Mouse (Mus musculus) neural tube, embryonic 10.5 days (tissue): Measurements from ENCODE around the gene BC017158.
"Not testable (repeated sequence)": the region's sequence is repeated elsewhere in the genome, so short reads cannot be mapped to it uniquely, and the experiment has no call there.

ENCODE experiments used
- DNase-seq: peaks from one replicate; pipeline ENCODE4 v3.0.0-alpha.2; 2017; ENCODE audit warnings: low spot score; ENCODE audit errors: extremely low spot score

The BC017158 gene

DNA sequence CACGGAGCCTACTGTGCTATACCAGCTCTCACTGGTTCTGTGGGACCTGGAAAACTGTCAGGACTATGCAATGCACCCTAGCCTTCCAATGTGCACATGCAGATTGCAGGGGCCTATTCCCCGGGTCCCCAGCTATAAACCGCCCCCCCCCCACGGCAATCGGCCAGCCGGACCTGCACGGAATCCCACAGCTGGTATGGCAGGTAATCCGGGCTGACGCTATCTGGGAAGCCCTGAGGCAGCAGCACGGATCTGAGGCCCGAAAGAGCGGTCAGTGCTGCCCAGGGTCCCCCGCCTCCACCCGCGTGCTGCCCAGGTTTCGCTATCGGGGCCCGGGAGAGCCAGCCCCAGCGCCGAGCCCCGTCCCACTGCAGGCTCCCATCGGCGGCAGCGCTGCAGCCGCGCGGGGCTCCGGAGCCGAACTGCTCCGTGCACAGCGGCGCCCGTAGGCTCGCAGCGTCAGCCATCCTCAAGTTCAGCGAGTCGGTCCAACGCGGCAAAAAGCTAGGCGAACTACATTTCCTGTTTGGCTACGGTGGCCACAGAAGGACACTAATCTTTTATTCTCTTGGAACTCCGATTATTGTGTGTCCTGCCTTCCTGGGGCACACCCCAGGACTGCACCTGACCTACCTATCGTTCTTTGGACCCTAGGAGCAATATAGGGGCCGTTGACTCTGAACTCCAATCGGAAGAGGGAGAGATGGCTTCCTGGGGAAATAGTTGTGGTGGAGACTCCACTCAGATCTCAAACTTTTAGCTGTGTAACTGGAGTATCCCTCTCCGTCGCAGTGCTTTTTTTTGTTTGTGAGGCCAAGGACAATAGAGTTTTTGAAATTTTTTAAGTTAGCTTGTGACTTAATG, at the start of gene BC017158:
BC017158 (minus strand) TSS at position 554 of the 864 bp plus-strand sequence.
- DNase-seq: peak; percentile 72

DNA sequence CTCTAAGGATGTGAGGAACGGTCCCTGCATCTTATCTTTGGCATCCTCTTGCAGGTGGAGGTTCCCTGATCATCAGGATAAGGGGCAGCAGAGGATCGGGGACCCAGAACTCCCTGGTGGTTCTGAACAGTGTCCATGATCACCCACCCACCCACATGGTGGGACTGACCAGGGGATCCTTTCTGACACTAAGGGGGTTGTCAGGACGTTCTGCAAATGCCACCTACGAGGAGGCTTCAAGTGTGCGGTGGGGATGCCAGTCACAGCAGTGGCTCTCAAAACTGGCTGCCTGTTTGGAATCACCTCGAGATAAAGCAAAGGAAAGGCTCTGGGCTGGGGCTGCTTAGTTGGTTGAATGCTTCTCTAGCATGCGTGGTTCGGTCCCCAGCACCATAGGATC, 49.0 kb upstream of the BC017158 start:
- DNase-seq: no peak

DNA sequence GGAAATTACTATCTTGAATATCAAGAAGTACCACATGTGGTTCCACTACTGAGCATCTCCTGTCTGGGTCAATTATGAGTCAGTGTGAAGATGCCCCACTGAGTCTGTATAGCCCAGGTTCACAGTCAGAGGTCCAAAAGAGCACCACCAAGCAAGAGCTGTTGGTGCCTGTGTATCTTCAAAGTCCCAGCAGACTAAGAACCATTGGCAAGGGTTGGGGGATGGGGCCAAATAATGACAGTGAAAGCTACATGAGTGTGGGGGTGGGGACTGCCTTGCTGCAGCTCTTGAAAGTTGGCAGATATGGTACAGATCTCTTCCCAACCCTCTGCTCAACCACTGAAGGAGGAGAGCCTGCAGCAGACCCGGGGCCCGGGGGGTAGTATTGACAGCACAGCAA, 48.6 kb upstream of the BC017158 start:
- no peak for DNase-seq

DNA sequence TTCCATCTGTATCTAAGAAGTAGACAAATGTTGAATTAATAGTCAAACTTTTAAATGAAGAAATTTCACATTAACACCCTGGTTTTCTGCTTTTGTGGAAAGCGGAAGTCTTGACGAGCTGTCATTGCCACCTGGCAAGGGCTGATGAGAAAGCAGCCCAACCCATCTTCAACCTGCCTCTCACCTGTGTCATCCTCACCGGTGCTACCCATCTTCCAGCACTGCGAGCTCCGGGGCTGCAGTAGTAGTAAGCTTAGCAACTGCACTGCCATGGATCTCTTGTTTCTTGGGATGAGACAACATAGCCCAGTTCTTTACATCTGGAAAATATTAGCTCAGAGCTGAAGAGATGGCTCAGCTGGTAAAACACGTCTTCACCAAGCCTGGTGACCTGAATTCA, 47.7 kb upstream of the BC017158 start:
- no peak for DNase-seq

DNA sequence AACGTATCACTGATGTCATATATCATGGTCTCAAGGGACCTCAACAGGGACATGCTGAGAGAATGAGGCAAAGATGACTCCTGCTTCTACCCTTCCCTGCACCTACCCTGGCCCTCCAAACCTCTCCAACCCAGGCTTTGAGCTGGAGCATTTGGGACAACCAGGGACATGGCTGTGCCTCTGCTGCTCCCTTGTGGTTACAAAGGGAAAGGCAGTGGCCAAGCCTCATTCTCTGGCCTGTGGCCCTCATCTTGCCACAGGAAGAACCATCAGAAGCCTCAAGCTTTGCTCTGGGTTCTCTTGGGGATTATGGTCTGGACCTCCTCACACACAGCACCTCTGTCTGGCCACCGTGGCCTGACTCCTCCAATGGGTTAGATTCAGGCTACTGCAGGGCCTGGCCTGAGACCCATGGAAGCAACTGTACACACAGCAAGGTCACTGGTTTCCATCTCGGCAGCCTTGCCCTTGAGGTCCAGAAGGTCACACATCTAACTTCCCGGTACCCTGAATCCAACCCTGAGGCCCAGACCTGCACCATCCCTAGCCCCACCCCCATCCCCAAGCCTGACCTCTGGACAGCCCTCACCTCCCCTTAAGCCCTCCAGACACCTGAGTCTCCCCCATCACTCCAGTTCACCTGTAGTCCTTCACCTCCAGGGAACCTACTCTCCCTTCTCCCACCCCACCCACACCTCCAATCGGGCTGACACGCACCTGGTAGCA, 47.1 kb upstream of the BC017158 start:
- peak; percentile 78 for DNase-seq

DNA sequence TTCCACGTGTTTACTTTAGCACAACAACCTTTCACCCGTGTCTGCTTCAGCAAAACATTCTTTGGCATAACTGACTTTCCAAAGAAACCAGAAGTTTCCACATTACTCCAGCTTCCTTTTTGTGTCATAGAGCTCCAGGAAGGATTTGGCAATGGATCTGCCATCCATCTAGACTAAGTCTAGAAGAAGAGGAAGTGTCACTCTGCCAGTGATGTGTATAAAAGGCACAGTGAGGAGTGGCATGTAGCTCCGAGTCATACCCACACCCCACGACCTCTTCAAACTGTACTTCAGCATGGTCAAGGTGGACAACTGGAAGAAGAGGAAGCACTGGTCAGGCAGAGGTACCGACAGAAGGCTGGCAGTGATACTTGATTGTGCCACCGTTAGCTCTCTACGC, 46.5 kb upstream of the BC017158 start:
- no peak for DNase-seq

DNA sequence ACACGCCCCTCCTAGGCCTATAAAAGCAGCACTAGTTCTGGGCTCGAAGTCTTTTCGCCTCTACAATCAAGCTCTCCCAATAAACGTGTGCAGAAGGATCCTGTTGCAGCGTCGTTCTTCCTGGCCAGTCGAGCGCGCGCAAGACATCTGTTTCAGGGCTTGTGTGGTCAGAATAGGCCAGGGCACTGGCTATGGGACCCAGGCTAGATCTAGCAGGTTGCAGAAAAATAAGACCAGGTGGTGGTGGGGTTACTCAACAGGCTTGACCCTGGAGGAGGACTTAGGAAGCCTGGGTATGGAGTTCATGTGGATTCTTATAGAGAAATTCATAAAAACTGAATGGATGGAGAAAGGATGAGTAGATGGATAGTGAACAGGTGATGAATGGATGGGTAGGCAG, 44.7 kb upstream of the BC017158 start:
- not testable (repeated sequence) for DNase-seq

DNA sequence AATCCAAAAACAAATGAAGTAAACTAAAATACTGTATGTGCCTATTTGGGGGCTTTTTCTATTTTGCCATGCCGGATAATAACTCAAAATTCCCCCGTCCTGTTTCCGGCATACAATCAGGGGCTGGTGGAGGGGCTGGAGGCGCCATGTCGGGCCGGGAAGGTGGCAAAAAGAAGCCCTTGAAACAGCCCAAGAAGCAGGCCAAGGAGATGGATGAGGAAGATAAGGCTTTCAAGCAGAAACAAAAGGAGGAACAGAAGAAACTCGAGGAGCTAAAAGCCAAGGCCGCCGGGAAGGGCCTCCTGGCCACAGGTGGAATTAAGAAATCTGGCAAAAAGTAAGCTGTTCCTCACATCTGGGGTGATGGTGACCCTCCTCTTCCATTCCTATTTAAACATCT, 42.4 kb upstream of the BC017158 start:
- not testable (repeated sequence) for DNase-seq

DNA sequence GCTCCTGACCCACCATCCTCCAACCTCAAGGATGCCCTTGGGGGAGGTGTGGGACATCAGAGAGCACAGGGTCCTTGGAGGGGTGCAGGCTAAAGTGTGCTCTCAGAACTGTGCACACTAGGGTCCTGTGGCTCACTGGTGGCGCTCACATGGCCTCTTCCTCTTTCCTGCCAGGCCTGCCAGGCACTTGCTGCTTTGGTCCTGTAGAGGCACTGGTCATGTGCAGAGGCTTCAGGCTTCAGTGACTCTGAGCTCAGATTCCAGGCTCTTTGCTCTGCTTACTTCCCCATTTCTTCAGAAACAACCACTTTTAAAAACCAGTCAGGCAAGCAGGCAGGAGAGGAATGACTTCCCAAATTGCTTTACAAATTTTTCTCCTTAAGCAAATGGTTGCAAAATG, 34.9 kb upstream of the BC017158 start:
- DNase-seq: no peak

DNA sequence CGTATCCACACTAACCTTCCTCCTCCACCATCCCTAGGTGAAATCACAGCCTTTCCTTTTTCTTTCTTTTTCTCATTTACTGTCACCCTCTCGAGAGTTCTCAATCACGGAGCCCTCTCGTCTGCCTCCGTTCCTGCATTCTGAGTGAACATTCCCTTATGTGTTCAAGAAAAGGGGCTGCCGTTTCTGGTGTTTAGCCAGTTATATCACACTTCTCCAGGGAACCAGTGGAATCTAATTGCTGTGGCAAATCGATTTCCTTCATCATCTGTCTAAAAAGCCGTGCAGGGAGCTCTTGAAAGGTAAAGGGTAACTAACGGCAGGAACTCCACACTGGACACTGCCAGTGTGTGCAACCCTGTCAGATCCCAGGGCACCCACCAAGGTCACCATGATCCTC, 33.0 kb upstream of the BC017158 start:
- no peak for DNase-seq

DNA sequence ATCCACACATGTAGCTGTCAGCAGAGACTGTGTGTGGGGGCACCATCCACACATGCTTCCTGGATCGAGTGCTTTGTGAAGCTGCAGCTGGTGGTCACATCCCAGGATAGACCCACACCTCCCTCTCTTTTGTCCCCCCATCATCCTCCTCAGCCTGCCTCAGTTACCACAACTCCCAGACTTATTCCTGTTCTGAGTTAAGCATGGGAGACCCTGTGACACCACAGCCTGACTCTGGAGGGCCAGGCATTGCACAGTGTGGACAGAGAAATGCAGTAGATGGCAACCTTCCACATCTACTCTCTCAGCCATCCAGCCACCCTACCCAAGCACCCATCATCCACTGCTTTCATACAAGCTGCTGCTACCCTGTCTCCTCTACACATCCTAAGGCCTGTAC, 27.0 kb upstream of the BC017158 start:
- DNase-seq: no peak

DNA sequence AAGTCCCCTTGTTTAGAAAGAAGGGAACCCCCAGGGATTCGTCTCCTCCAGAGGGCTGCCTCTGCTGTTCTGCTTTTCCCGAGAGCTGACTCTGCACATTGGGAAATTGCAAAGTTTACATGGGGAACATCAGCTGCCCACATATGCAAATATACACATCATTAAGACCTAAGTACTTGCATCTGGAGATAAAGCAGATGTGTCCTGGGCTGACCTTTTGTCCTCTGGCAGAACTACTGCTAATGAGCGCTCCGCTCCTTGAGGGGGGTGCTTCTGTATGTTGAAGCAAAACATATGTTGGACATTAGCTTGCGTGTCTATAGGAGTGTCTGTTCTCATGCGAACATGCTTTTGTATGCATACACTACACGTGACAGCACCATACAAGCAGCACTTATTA, 23.3 kb upstream of the BC017158 start:
- DNase-seq: peak; percentile 12

DNA sequence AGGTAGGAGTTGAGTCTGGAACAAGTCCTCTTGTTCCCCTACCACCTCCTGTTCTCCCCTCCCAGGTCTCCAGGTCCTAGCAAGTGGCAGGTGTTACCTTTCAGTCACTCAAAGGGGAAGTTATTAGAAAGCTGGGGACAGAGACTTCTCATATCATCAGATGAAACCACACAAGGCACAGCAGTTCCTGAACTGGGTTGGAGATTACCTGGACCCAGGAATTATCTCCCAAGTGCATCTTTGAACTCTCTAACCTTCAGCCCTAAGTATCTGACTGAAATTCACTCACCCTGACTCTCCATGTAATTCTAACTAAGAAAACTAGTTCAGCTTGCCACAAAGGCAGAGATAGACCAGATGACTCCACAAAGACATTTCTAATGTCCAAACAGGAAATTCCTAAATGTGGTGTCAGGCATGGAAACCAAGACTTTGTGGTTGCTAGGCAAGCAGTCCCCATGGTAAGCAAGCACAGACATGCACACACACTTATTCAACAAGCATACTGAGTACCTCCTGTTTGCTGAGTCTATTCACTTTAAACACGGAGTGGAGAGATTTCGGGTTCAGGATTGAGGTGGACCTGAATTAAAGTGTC, 22.3 kb upstream of the BC017158 start:
- DNase-seq: no peak

DNA sequence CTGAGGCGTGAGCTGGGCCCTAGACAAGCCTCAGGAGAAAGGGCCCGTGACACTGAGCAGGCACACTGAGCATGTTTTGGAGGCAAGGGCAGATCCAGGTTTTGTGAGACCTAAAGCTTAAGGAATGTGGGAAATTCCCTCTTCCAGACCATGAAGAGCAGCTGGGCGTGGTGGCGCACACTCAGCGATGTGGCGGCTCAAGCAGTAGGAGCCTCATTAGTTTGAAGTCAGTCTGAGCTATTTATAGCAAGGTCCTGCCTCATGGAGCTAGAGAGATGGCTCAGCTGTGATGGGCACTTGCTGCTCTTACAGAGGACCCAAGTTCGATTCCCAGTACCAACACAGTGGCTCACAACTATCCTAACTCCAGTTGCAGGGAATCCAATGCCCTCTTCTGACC, 21.2 kb upstream of the BC017158 start:
- DNase-seq: no peak

DNA sequence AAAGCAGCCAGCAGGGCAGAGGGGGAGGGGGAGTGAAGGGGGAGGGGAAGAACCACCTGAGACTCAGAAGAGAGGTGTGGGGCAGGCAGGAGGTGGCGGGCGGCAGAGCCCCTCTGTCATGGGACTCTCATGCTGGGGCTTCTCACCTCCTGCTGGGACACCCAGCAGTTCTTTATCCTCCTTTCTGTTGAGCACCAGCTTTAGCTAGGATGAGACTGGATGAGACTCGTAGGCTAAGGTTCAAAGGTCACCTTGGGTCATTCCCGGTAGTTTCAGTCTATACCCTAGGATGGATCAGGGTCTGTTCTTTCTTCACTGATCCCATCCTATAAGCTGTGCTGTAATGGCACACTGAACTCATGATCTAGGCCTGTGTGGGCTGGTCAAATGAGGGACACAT, 19.0 kb upstream of the BC017158 start:
- no peak for DNase-seq

DNA sequence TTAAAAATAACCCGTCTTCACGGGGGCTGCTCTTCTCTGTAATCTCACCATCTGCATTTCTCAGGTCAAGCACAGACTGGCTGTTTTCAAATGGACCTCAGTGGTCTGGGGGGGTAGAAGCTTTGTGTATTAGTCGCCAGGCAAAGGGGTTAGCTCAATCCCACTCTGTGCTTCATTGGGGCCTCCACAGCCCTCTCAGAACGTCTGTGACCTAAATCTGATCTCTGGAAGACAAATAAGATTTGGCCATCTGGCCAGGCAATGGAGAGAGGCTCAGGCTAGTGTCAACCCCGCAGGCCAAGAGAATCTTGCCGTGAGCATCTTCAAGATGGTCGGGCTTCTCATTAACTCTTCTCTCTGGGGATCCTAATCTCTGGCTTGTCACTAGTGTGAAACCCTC, 16.5 kb upstream of the BC017158 start:
- no peak for DNase-seq

DNA sequence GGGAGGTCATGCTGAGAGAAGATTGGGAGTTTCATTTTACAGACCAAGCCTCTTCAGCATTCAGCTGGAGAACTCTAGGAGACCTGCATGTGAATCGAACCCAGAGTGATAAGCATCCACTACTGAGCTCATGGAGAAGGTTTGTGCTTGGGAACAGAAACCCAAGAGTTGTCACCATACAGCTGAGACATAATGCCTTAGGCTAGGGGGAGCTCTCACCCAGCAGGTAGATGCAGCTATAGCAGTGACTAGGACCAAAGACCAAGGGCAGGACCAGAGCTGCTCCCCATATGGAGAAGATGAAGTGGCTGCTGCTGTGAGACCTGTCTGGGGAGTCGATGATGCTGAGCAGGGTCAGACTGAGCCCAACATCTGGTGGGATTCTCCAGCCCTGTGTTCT, 15.6 kb upstream of the BC017158 start:
- no peak for DNase-seq

DNA sequence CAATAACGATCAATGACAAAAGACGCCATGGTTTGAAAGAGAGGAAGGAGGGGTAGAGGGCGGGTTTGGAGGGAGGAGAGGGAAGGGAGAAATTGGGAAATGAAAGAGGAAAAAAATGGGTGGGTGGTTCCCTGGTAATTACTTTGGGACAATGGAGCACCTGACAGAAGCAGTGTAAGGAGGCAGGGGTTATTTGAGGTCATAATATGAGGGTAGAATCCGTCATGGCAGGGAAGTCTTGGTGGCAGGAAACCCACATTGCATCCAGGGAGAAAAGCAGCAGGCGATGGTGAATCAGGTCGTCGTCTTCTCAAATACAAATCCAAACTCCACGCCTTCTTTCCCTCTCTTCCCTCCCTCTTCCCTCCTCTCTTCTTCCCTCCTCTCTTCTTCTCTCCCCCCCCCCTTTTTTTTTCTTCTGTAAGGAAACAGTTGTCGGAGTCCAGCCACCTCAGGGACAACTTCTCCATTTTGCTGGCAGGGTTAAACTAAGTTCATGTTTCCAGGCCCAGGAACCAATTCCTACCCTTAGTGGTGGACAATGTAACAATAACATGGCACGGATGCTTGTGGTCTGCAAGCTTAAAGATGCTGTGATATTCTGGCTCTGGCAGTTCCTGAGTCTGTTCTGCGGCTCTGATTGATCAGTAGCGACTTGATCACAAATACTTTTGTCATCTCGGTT, 14.5 kb upstream of the BC017158 start:
- DNase-seq: no peak

DNA sequence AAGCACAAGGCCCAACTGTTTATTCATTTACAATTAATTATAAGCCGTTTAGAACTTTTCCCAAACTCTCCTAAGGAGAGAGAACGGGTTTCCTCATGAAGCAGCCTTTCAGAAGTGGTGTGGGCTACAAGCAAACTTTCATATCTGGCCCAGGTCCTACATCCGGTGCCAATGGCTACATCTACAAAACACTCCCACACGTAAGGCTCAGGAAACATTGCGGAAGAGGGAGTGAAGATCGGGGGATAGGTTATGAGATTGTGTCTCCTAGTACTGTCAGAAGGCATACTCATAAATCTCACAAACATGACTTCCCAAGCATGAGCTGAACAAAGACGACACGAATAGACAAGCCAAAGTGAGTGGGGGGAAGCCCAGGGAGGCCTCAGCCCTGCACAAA, 13.8 kb upstream of the BC017158 start:
- DNase-seq: no peak

DNA sequence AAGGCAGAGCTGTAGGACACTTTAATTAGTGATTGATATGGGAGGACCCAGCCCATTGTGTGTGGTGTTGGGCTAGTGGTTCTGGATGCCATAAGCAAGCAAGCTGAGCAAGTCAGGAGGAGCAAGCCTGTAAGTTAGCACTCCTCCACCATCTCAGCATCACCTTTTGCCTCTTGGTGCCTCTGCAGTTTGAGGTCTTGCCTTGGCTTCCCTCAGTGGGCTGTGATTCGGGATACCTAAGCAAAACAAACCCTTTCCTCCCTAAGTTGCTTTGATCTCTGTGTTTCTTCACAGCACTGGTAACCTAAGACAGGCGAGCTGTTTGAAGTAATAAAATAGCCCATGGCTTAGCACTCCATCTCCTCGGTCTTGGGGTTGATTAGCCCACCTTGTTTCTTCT, 13.3 kb upstream of the BC017158 start:
- DNase-seq: no peak

DNA sequence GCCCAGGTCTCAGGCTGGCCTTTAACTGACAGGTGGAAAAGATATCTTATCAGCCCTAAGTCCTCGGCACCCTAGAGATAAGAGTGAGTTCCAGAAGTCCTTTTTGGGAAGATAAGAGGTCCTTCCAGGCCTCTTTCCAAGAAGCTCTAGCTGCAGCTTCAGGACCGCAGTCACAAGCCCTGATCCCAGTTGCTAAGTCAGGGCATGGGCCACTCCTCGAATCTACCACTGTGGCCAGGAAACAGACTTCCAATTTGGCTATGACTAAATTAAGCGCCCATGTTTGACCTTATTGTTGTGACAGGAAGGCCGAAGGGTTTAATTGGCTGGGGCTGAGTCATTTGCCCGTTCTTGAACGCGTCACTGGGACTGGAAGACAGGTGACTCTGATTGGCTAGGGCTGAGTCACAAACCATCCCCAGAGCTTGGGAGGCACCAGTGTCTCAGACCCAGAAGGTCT, 12.3 kb upstream of the BC017158 start:
- no peak for DNase-seq

DNA sequence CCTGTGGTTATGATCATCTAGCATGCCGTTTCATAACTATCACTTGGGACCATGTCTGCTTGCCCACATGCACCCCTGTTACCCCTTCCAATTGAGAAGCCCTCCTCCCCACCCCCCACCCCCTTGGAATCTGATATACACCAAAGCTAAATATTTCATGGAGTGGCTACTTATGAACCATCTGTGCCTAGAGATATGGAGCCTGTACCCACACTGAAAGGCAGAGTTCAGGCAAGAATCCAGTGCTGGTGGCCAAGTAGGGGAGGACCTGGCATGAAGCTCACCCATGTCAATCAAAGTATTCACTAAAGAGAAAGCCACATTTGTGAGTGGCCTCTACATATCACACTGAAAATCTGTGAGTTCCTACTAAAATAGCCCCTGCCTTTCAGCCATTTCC, 11.8 kb upstream of the BC017158 start:
- no peak for DNase-seq
